ENCODE assay signal across 8 mouse cellular contexts in genomic region chr3:137952225-137952913, GRCm38 (mm10). TPM values are rescaled to one million over a fixed set of nuclear protein-coding genes. Genes with fewer than 3 reads are reported as not detected.
DNase-seq lines count a peak whose midpoint lies in the region; ATAC-seq and TF ChIP-seq lines count a peak whose summit lies in the region.

No protein-coding gene starts in this region.

- no peak overlapping the region for H3K9ac ChIP-seq in embryonic facial prominence, embryonic 14.5 days (ENCODE audit: low read depth, low read length)
- H3K9ac ChIP-seq in hindbrain, embryonic 11.5 days (ENCODE audit: low read depth, low read length), result no peak overlapping the region
- no peak overlapping the region for H3K9ac ChIP-seq in lung, embryonic 15.5 days

- TF ChIP-seq CTCF in G1E (IDR thresholded peaks at IDR 0.05; ENCODE audit: low read depth, low read length), result no peak
- no peak for TF ChIP-seq CTCF in small intestine, adult 2 months (IDR thresholded peaks at IDR 0.05; ENCODE audit: extremely low read depth, insufficient read length, insufficient replicate concordance, low read depth, low read length)

- H3K4me1 ChIP-seq in G1E (ENCODE audit: insufficient read depth, low read depth, low read length), result peaks cover 96% of the 10 kb centered on the region
- H3K4me1 ChIP-seq in embryonic facial prominence, embryonic 14.5 days (ENCODE audit: control insufficient read depth, insufficient read depth, low read length), result peaks cover 26% of the 10 kb centered on the region
- no peaks in the 10 kb centered on the region for H3K4me1 ChIP-seq in hindbrain, embryonic 11.5 days (replicated peaks; ENCODE audit: control insufficient read depth, insufficient read depth, low read length)
- peaks cover 28% of the 10 kb centered on the region for H3K4me1 ChIP-seq in lung, embryonic 15.5 days
- H3K4me1 ChIP-seq in small intestine, adult 2 months (ENCODE audit: control insufficient read depth, insufficient read depth, insufficient read length, low read length), result peaks cover 15% of the 10 kb centered on the region

- DNase-seq in layer of hippocampus, adult 9-11 months, result peak; percentile 44
- DNase-seq in layer of hippocampus, adult 9-10 months (ENCODE audit: low spot score), result no peak
- DNase-seq in G1E (ENCODE audit: low spot score), result no peak
- DNase-seq in embryonic facial prominence, embryonic 14.5 days (ENCODE audit: low spot score), result peak; percentile 78
- no peak for DNase-seq in hindbrain, embryonic 11.5 days (ENCODE audit: low spot score)
- no peak for DNase-seq in layer of hippocampus, postnatal 10 days (ENCODE audit: low spot score in 2 of 2)

- peak; percentile 59 for ATAC-seq in G1E (ENCODE audit: extremely low read depth, insufficient number of reproducible peaks, low FRiP score, poor library complexity, severe bottlenecking)
- ATAC-seq in embryonic facial prominence, embryonic 14.5 days (ENCODE audit: low read depth), result peak; percentile 82; the same call in 1 of the 2 replicates
- ATAC-seq in hindbrain, embryonic 11.5 days (ENCODE audit: low FRiP score), result peak; percentile 43; the same call in 1 of the 2 replicates
- ATAC-seq in lung, embryonic 15.5 days (ENCODE audit: borderline replicate concordance, extremely low read depth, low FRiP score, low TSS enrichment), result peak; percentile 56; the same call in 1 of the 2 replicates

- 56% methylated on average over 4 of the region's 4 CpGs for WGBS in embryonic facial prominence, embryonic 14.5 days
- 83% methylated on average over 4 of the region's 4 CpGs for WGBS in hindbrain, embryonic 11.5 days
- WGBS in lung, embryonic 15.5 days, result 12% methylated on average over 4 of the region's 4 CpGs
- WGBS in small intestine, adult 2 months, result 25% methylated on average over 4 of the region's 4 CpGs

- no peaks in the 10 kb centered on the region for H3K9me3 ChIP-seq in G1E (replicated peaks)
- no peaks in the 10 kb centered on the region for H3K9me3 ChIP-seq in embryonic facial prominence, embryonic 14.5 days (ENCODE audit: control insufficient read depth, low read length)
- H3K9me3 ChIP-seq in hindbrain, embryonic 11.5 days (ENCODE audit: control insufficient read depth, low read length), result no peaks in the 10 kb centered on the region
- H3K9me3 ChIP-seq in lung, embryonic 15.5 days, result no peaks in the 10 kb centered on the region

- H3K27ac ChIP-seq in embryonic facial prominence, embryonic 14.5 days (replicated peaks; ENCODE audit: low read depth, low read length), result peak overlapping the region; percentile 44
- no peak overlapping the region for H3K27ac ChIP-seq in hindbrain, embryonic 11.5 days (ENCODE audit: low read depth, low read length)
- H3K27ac ChIP-seq in lung, embryonic 15.5 days, result peak overlapping the region; percentile 45
- peak overlapping the region; percentile 67 for H3K27ac ChIP-seq in small intestine, adult 2 months (ENCODE audit: insufficient read depth, low read depth, low read length)

- TF ChIP-seq POLR2A in small intestine, adult 2 months (IDR thresholded peaks at IDR 0.05; ENCODE audit: low read depth, low read length), result no peak

- no peaks in the 10 kb centered on the region for H3K27me3 ChIP-seq in G1E (ENCODE audit: insufficient read depth, low read length)
- H3K27me3 ChIP-seq in embryonic facial prominence, embryonic 14.5 days (replicated peaks; ENCODE audit: control insufficient read depth, insufficient read depth, low read length), result no peaks in the 10 kb centered on the region
- no peaks in the 10 kb centered on the region for H3K27me3 ChIP-seq in hindbrain, embryonic 11.5 days (ENCODE audit: control insufficient read depth, insufficient read depth, low read length)
- no peaks in the 10 kb centered on the region for H3K27me3 ChIP-seq in lung, embryonic 15.5 days
- H3K27me3 ChIP-seq in small intestine, adult 2 months (ENCODE audit: control insufficient read depth, insufficient read depth, low read length), result no peaks in the 10 kb centered on the region

- H3K36me3 ChIP-seq in G1E (replicated peaks), result peaks cover 87% of the 10 kb centered on the region
- no peaks in the 10 kb centered on the region for H3K36me3 ChIP-seq in embryonic facial prominence, embryonic 14.5 days (ENCODE audit: control insufficient read depth, insufficient read depth, low read length)
- no peaks in the 10 kb centered on the region for H3K36me3 ChIP-seq in hindbrain, embryonic 11.5 days (ENCODE audit: control insufficient read depth, insufficient read depth, low read length)
- H3K36me3 ChIP-seq in lung, embryonic 15.5 days, result no peaks in the 10 kb centered on the region
- H3K36me3 ChIP-seq in small intestine, adult 2 months (ENCODE audit: control insufficient read depth, insufficient read depth, low read length), result peaks cover 15% of the 10 kb centered on the region

- no peak overlapping the region for H3K4me2 ChIP-seq in embryonic facial prominence, embryonic 14.5 days (ENCODE audit: low read depth, low read length)
- no peak overlapping the region for H3K4me2 ChIP-seq in hindbrain, embryonic 11.5 days (replicated peaks; ENCODE audit: low read depth, low read length)
- H3K4me2 ChIP-seq in lung, embryonic 15.5 days, result peak overlapping the region; percentile 21; the same call in 1 of the 2 replicates

- H3K4me3 ChIP-seq in G1E (ENCODE audit: low read depth, low read length), result peak overlapping the region; percentile 47; the same call in 1 of the 2 replicates
- H3K4me3 ChIP-seq in embryonic facial prominence, embryonic 14.5 days (ENCODE audit: low read depth, low read length), result no peak overlapping the region
- H3K4me3 ChIP-seq in hindbrain, embryonic 11.5 days (ENCODE audit: low read depth, low read length), result no peak overlapping the region
- no peak overlapping the region for H3K4me3 ChIP-seq in lung, embryonic 15.5 days
- H3K4me3 ChIP-seq in small intestine, adult 2 months (ENCODE audit: low read depth, low read length), result no peak overlapping the region

RNA-seq across cellular contexts. Expression of gene Dapp1, which starts 29.0 kb away (rescaled TPM):
- total RNA-seq in G1E (2014; fragmentation: Nextera tagmentation) (288 and 301 TPM in 2 replicates), G1E (2017) (438 and 441 TPM in 2 replicates)
- polyA plus RNA-seq in G1E (2012), result 14.3 and 37.2 TPM in 2 replicates
- 9.0 and 9.4 TPM in 2 replicates for polyA plus RNA-seq in embryonic facial prominence, embryonic 14.5 days (2014; fragmentation: Nextera tagmentation; extraction: Ambion mirVana)
- 2.6 and 3.7 TPM in 2 replicates for polyA plus RNA-seq in hindbrain, embryonic 11.5 days (2014; fragmentation: Nextera tagmentation; extraction: Ambion mirVana)
- polyA plus RNA-seq in lung, embryonic 15.5 days (2015; fragmentation: Nextera tagmentation; extraction: Ambion mirVana), result 6.3 and 7.3 TPM in 2 replicates
- 2.9 and 8.8 TPM in 2 replicates for polyA plus RNA-seq in small intestine, adult 2 months (2012; rRNA removed)
- 1 to 10 TPM; 4.7 to 7.1 TPM for total RNA-seq in layer of hippocampus, postnatal 10 days (2021)

RNA-seq across cellular contexts. Expression of gene Lamtor3, which starts 34.1 kb away (rescaled TPM):
- total RNA-seq in G1E (2014; fragmentation: Nextera tagmentation) (152 and 187 TPM in 2 replicates), G1E (2017) (233 and 234 TPM in 2 replicates)
- polyA plus RNA-seq in G1E (2012), result 27.0 and 38.4 TPM in 2 replicates
- polyA plus RNA-seq in embryonic facial prominence, embryonic 14.5 days (2014; fragmentation: Nextera tagmentation; extraction: Ambion mirVana), result 108 and 112 TPM in 2 replicates
- 96.9 and 103 TPM in 2 replicates for polyA plus RNA-seq in hindbrain, embryonic 11.5 days (2014; fragmentation: Nextera tagmentation; extraction: Ambion mirVana)
- polyA plus RNA-seq in lung, embryonic 15.5 days (2015; fragmentation: Nextera tagmentation; extraction: Ambion mirVana), result 104 and 110 TPM in 2 replicates
- polyA plus RNA-seq in small intestine, adult 2 months (2012; rRNA removed), result 7.3 and 9.4 TPM in 2 replicates
- 10 to 100 TPM; 65.3 to 66.9 TPM for total RNA-seq in layer of hippocampus, postnatal 10 days (2021)

Comparison
In these comparisons a context has a peak if more than half of its experiments do, and no peak if none do; other contexts are left out.
1. DNase-seq: peak in layer of hippocampus, adult 9-11 months (single experiment) and embryonic facial prominence, embryonic 14.5 days (single experiment); none in layer of hippocampus, adult 9-10 months (single experiment), G1E (single experiment), hindbrain, embryonic 11.5 days (single experiment) and layer of hippocampus, postnatal 10 days (0 of 2).
2. Peak in every context shown above with its lines, with median percentiles within 50 percentile points of each other: ATAC-seq.